Mouse (Mus musculus): ENCODE data around the gene Enpep. TPM values are rescaled to one million over a fixed set of nuclear protein-coding genes. Genes with fewer than 3 reads are reported as not detected.
A peak's percentile ranks its signal among the peaks of the same experiment; 100 is the strongest.

The Enpep gene
- polyA plus RNA-seq, 1 experiment = 0.10 TPM

DNA sequence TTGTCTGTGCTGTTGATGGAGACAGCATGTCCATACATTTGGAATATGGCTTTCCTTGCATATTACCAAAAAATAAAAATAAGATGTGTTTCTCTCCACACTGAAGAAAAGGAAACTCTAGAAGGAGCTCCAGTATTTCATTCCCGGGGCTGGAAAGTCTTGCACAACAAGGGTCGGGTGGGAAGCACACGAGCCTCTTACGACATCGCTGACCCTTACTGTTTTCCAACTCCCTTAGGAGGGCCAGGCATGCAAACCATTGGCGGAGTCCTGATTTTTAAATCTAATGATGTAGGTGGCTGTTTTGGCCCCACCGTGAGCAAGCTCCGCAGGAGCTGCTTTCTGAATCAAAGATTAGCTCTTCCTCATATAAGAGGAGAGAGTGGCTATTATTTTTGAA lies 20.6 kb downstream of the Enpep start:
- Histone ChIP-seq H3K27me3 (ENCODE audit: control insufficient read depth, insufficient read depth, insufficient read length) (no peaks in the 10 kb centered on the region), H3K4me2 (ENCODE audit: low read depth) (no peak overlapping the region), H3ac (ENCODE audit: control insufficient read depth, insufficient read length) (no peak overlapping the region), H3K36me3 (ENCODE audit: control insufficient read depth, insufficient read depth) (no peaks in the 10 kb centered on the region), H3K79me2 (ENCODE audit: control insufficient read depth, insufficient read depth) (no peaks in the 10 kb centered on the region), H3K4me3 (no peak overlapping the region)
- TF ChIP-seq SRF (IDR thresholded peaks at IDR 0.05; ENCODE audit: control insufficient read depth, insufficient read length, low read depth) (no peak), POLR2AphosphoS2 (IDR thresholded peaks at IDR 0.05; ENCODE audit: insufficient read length, low read depth) (no peak), TCF12 (IDR thresholded peaks at IDR 0.05; ENCODE audit: insufficient read depth, poor library complexity, severe bottlenecking) (no peak), MYOG (IDR thresholded peaks at IDR 0.05; ENCODE audit: control insufficient read depth in 1 of 3, insufficient read depth in 1 of 3, insufficient read length in 2 of 3, low read depth in 2 of 3) (no peak), E2F4 (IDR thresholded peaks at IDR 0.05; ENCODE audit: insufficient read depth) (no peak), MYOD1 (IDR thresholded peaks at IDR 0.05; ENCODE audit: control insufficient read depth in 1 of 3, insufficient read length in 2 of 3, low read depth in 2 of 3) (no peak), POLR2A (IDR thresholded peaks at IDR 0.05; ENCODE audit: insufficient read length, low read depth) (no peak), USF1 (IDR thresholded peaks at IDR 0.05; ENCODE audit: low read depth) (no peak), MAX (IDR thresholded peaks at IDR 0.05; ENCODE audit: low read depth) (no peak), REST (IDR thresholded peaks at IDR 0.05; ENCODE audit: insufficient read depth, insufficient read length) (no peak), TCF3 (IDR thresholded peaks at IDR 0.05; ENCODE audit: insufficient read length, low read depth) (no peak), CEBPB (IDR thresholded peaks at IDR 0.05; ENCODE audit: insufficient read depth, poor library complexity, severe bottlenecking) (no peak)

DNA sequence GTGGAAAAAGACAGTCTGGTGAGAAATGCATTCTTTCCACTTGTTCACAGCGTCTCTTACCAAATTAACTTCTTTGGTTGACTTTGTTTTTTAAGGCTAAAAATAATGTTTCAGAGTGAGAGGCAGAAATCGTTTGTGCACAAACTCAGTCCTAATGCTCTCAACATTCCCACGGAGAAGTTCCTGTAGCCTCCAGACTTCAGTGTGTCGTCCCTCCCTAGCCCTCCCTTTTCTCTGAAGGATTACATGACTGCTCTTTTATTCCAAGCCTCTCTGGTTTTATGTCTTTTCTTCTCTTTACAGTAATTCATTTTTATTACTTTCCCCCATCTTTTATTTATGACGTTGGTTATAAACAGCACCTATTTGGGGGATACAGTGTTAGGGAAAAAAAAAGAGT lies 22.6 kb downstream of the Enpep start:
- H3K79me2 ChIP-seq (ENCODE audit: control insufficient read depth, insufficient read depth) = no peaks in the 10 kb centered on the region
- no peaks in the 10 kb centered on the region for H3K27me3 ChIP-seq (ENCODE audit: control insufficient read depth, insufficient read depth, insufficient read length)
- TF ChIP-seq MYOG (IDR thresholded peaks at IDR 0.05; ENCODE audit: control insufficient read depth in 1 of 3, insufficient read depth in 1 of 3, insufficient read length in 2 of 3, low read depth in 2 of 3) (no peak), MAX (IDR thresholded peaks at IDR 0.05; ENCODE audit: low read depth) (no peak), USF1 (IDR thresholded peaks at IDR 0.05; ENCODE audit: low read depth) (no peak), REST (IDR thresholded peaks at IDR 0.05; ENCODE audit: insufficient read depth, insufficient read length) (no peak)
- H3K4me2 ChIP-seq (ENCODE audit: low read depth) = no peak overlapping the region
- H3ac ChIP-seq (ENCODE audit: control insufficient read depth, insufficient read length) = no peak overlapping the region
- H3K36me3 ChIP-seq (ENCODE audit: control insufficient read depth, insufficient read depth) = no peaks in the 10 kb centered on the region
- H3K4me3 ChIP-seq = no peak overlapping the region

- no peak overlapping the region for H3ac ChIP-seq (ENCODE audit: control insufficient read depth, insufficient read length)
- TF ChIP-seq POLR2AphosphoS2 (IDR thresholded peaks at IDR 0.05; ENCODE audit: insufficient read length, low read depth) = no peak
- no peak for TF ChIP-seq CEBPB (IDR thresholded peaks at IDR 0.05; ENCODE audit: insufficient read depth, poor library complexity, severe bottlenecking)
- TF ChIP-seq TCF3 (IDR thresholded peaks at IDR 0.05; ENCODE audit: insufficient read length, low read depth) = no peak
- no peak for TF ChIP-seq MYOD1 (IDR thresholded peaks at IDR 0.05; ENCODE audit: control insufficient read depth in 1 of 3, insufficient read length in 2 of 3, low read depth in 2 of 3)
- no peak for TF ChIP-seq E2F4 (IDR thresholded peaks at IDR 0.05; ENCODE audit: insufficient read depth)
- no peak for TF ChIP-seq TCF12 (IDR thresholded peaks at IDR 0.05; ENCODE audit: insufficient read depth, poor library complexity, severe bottlenecking)
- no peak for TF ChIP-seq USF1 (IDR thresholded peaks at IDR 0.05; ENCODE audit: low read depth)
- TF ChIP-seq SRF (IDR thresholded peaks at IDR 0.05; ENCODE audit: control insufficient read depth, insufficient read length, low read depth) = no peak
- no peak for TF ChIP-seq MAX (IDR thresholded peaks at IDR 0.05; ENCODE audit: low read depth)
- no peak for TF ChIP-seq REST (IDR thresholded peaks at IDR 0.05; ENCODE audit: insufficient read depth, insufficient read length)
- no peaks in the 10 kb centered on the region for H3K79me2 ChIP-seq (ENCODE audit: control insufficient read depth, insufficient read depth)
- no peaks in the 10 kb centered on the region for H3K27me3 ChIP-seq (ENCODE audit: control insufficient read depth, insufficient read depth, insufficient read length)
- H3K4me2 ChIP-seq (ENCODE audit: low read depth) = no peak overlapping the region
- H3K36me3 ChIP-seq (ENCODE audit: control insufficient read depth, insufficient read depth) = no peaks in the 10 kb centered on the region
- H3K4me3 ChIP-seq = no peak overlapping the region
These were observed 23.6 kb downstream of the Enpep start for GRCm38 (mm10) chr3:129308876-129309275.

DNA sequence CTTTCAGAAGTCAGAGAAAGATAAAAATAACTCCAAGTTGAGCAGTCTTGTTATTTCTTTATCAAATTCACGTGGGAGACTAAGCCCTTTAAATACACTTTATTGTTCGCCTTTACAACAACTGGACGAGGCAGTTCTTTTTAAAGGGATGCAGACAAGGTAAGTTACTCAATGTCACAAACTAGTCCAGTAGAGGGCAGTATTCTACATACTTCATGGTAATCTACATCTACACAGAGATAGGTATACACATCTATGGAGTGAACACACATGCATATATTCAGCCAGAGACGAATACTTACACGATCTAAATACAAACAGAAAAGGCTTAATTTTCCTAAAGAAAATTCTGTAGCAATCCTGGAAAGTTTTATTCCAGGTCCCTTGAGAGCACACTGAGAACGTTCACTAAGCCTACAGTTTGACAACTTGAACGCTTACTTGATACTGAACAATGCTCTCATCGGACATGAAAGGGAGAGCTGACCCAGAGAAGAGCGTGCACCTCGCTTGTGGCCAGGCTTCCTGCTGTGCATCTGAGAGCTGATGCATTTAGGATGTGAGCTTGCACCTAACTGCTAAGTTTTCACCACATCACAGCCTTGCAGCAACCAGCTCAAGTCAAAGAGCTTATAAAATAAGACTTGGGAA lies 24.3 kb downstream of the Enpep start:
- Histone ChIP-seq H3K4me3 (no peak overlapping the region), H3K79me2 (ENCODE audit: control insufficient read depth, insufficient read depth) (no peaks in the 10 kb centered on the region), H3K27me3 (ENCODE audit: control insufficient read depth, insufficient read depth, insufficient read length) (no peaks in the 10 kb centered on the region), H3K36me3 (ENCODE audit: control insufficient read depth, insufficient read depth) (no peaks in the 10 kb centered on the region), H3ac (ENCODE audit: control insufficient read depth, insufficient read length) (no peak overlapping the region), H3K4me2 (ENCODE audit: low read depth) (no peak overlapping the region)
- TF ChIP-seq E2F4 (IDR thresholded peaks at IDR 0.05; ENCODE audit: insufficient read depth) (no peak), CEBPB (IDR thresholded peaks at IDR 0.05; ENCODE audit: insufficient read depth, poor library complexity, severe bottlenecking) (no peak), TCF3 (IDR thresholded peaks at IDR 0.05; ENCODE audit: insufficient read length, low read depth) (no peak), POLR2AphosphoS2 (IDR thresholded peaks at IDR 0.05; ENCODE audit: insufficient read length, low read depth) (no peak), MYOD1 (IDR thresholded peaks at IDR 0.05; ENCODE audit: control insufficient read depth in 1 of 3, insufficient read length in 2 of 3, low read depth in 2 of 3) (no peak), MYOG (IDR thresholded peaks at IDR 0.05; ENCODE audit: control insufficient read depth in 1 of 3, insufficient read depth in 1 of 3, insufficient read length in 2 of 3, low read depth in 2 of 3) (no peak), TCF12 (IDR thresholded peaks at IDR 0.05; ENCODE audit: insufficient read depth, poor library complexity, severe bottlenecking) (no peak), REST (IDR thresholded peaks at IDR 0.05; ENCODE audit: insufficient read depth, insufficient read length) (no peak), SRF (IDR thresholded peaks at IDR 0.05; ENCODE audit: control insufficient read depth, insufficient read length, low read depth) (no peak), MAX (IDR thresholded peaks at IDR 0.05; ENCODE audit: low read depth) (no peak), USF1 (IDR thresholded peaks at IDR 0.05; ENCODE audit: low read depth) (no peak), POLR2A (IDR thresholded peaks at IDR 0.05; ENCODE audit: insufficient read length, low read depth) (no peak)

- H3K4me2 ChIP-seq (ENCODE audit: low read depth) = peak overlapping the region; percentile 13
- no peak for TF ChIP-seq POLR2AphosphoS2 (IDR thresholded peaks at IDR 0.05; ENCODE audit: insufficient read length, low read depth)
- TF ChIP-seq MYOD1 (IDR thresholded peaks at IDR 0.05; ENCODE audit: control insufficient read depth in 1 of 3, insufficient read length in 2 of 3, low read depth in 2 of 3) = no peak
- no peak for TF ChIP-seq MYOG (IDR thresholded peaks at IDR 0.05; ENCODE audit: control insufficient read depth in 1 of 3, insufficient read depth in 1 of 3, insufficient read length in 2 of 3, low read depth in 2 of 3)
- no peak for TF ChIP-seq TCF12 (IDR thresholded peaks at IDR 0.05; ENCODE audit: insufficient read depth, poor library complexity, severe bottlenecking)
- no peak for TF ChIP-seq USF1 (IDR thresholded peaks at IDR 0.05; ENCODE audit: low read depth)
- no peak for TF ChIP-seq E2F4 (IDR thresholded peaks at IDR 0.05; ENCODE audit: insufficient read depth)
- TF ChIP-seq TCF3 (IDR thresholded peaks at IDR 0.05; ENCODE audit: insufficient read length, low read depth) = no peak
- TF ChIP-seq POLR2A (IDR thresholded peaks at IDR 0.05; ENCODE audit: insufficient read length, low read depth) = no peak
- TF ChIP-seq MAX (IDR thresholded peaks at IDR 0.05; ENCODE audit: low read depth) = no peak
- TF ChIP-seq CEBPB (IDR thresholded peaks at IDR 0.05; ENCODE audit: insufficient read depth, poor library complexity, severe bottlenecking) = no peak
- TF ChIP-seq REST (IDR thresholded peaks at IDR 0.05; ENCODE audit: insufficient read depth, insufficient read length) = no peak
- TF ChIP-seq SRF (IDR thresholded peaks at IDR 0.05; ENCODE audit: control insufficient read depth, insufficient read length, low read depth) = no peak
- H3ac ChIP-seq (ENCODE audit: control insufficient read depth, insufficient read length) = no peak overlapping the region
- H3K27me3 ChIP-seq (ENCODE audit: control insufficient read depth, insufficient read depth, insufficient read length) = no peaks in the 10 kb centered on the region
- no peaks in the 10 kb centered on the region for H3K79me2 ChIP-seq (ENCODE audit: control insufficient read depth, insufficient read depth)
- no peak overlapping the region for H3K4me3 ChIP-seq
- H3K36me3 ChIP-seq (ENCODE audit: control insufficient read depth, insufficient read depth) = no peaks in the 10 kb centered on the region
These were observed 28.6 kb downstream of the Enpep start for GRCm38 (mm10) chr3:129303941-129304340.

Measured in myocyte (in vitro differentiated cells).